Mouse (Mus musculus) urinary bladder, postnatal 25 days (tissue): ENCODE data around the gene Gm20908.
"Not testable (repeated sequence)": the region's sequence is repeated elsewhere in the genome, so short reads cannot be mapped to it uniquely, and the experiment has no call there.

Source experiments
- DNase-seq: peaks from one replicate; pipeline ENCODE4 v3.0.0; 2022; ENCODE audit warnings: low spot score

Gm20908 gene

DNA sequence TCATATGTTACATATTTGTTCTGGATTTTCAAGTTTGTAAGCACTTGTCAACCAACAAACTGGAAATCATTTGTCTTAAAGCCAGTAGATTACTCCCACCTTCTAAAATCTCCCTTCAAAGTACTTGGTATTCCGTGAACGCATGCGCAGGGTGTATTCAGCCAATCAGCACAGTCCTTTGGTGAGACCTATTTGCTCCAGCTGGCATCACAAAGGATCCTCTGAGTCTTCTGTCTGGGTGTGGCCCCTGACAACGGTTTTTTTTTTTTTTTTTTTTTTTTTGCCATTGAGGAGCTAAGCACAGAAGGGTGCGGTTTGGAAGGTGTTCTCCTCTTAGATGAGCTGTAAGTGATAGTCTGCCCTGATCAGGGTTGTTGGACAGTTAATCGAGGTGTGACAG, at the start of gene Gm20908:
TSS of gene Gm20908 (plus strand) at position 301 of the 400 bp plus-strand sequence.
- DNase-seq = not testable (repeated sequence)
